Mouse (Mus musculus) lung, embryonic 15.5 days (tissue): ENCODE measurements around the gene Lin9. TPM values are rescaled to one million over a fixed set of nuclear protein-coding genes. Genes with fewer than 3 reads are reported as not detected.
A peak's percentile ranks its signal among the peaks of the same experiment; 100 is the strongest.
"Not testable (repeated sequence)": the region's sequence is repeated elsewhere in the genome, so short reads cannot be mapped to it uniquely, and the experiment has no call there.

Experiments
- ATAC-seq: fragments of 200-750 bp; cut with Nextera tagmentation; 2 replicates; pipeline ENCODE4 v1.8.0; 2017; ENCODE audit warnings: moderate number of reproducible peaks, borderline replicate concordance; ENCODE audit not compliant: low FRiP score, low TSS enrichment; ENCODE audit errors: extremely low read depth
- H3K27ac ChIP-seq: fragments of 300-500 bp; sonication (generic); 2 replicates; pipeline ENCODE4 v1.5.1; 2015; ENCODE audit warnings: moderate library complexity, mild to moderate bottlenecking, inconsistent platforms
- H3K27me3 ChIP-seq: fragments of 300-500 bp; sonication (generic); 2 replicates; pipeline ENCODE4 v1.6.1; 2015; ENCODE audit warnings: inconsistent platforms
- H3K36me3 ChIP-seq: fragments of 300-500 bp; sonication (generic); 2 replicates; pipeline ENCODE4 v1.6.1; 2015; ENCODE audit warnings: inconsistent platforms
- H3K4me1 ChIP-seq: fragments of 300-500 bp; sonication (generic); 2 replicates; pipeline ENCODE4 v1.6.1; 2015; ENCODE audit warnings: inconsistent platforms
- H3K4me2 ChIP-seq: fragments of 300-500 bp; sonication (generic); 2 replicates; pipeline ENCODE4 v1.6.1; 2015; ENCODE audit warnings: inconsistent platforms, mild to moderate bottlenecking, moderate library complexity
- H3K4me3 ChIP-seq: fragments of 300-500 bp; sonication (generic); 2 replicates; pipeline ENCODE4 v1.5.1; 2015; ENCODE audit warnings: mild to moderate bottlenecking, inconsistent platforms
- H3K9ac ChIP-seq: fragments of 300-500 bp; sonication (generic); 2 replicates; pipeline ENCODE4 v1.6.1; 2015; ENCODE audit warnings: inconsistent platforms
- H3K9me3 ChIP-seq: fragments of 300-500 bp; sonication (generic); 2 replicates; pipeline ENCODE4 v1.6.1; 2016; ENCODE audit warnings: inconsistent platforms
- WGBS: fragments of 180-500 bp; shearing (Covaris S2); methylation state at CpG from one replicate; pipeline ENCODE4 v1.1.7; 2015; 5-methylcytosine and 5-hydroxymethylcytosine counted together
- polyA plus RNA-seq: library from polyadenylated mRNA; unstranded; fragments of >200 nt; fragmentation: Nextera tagmentation; extraction: Ambion mirVana; gene quantifications from 2 replicates; pipeline ENCODE4 v1.2.1, GENCODE M21; 2015

Gene Lin9
- polyA plus RNA-seq, 1 experiment from 2014 or later: 21.4 TPM

DNA sequence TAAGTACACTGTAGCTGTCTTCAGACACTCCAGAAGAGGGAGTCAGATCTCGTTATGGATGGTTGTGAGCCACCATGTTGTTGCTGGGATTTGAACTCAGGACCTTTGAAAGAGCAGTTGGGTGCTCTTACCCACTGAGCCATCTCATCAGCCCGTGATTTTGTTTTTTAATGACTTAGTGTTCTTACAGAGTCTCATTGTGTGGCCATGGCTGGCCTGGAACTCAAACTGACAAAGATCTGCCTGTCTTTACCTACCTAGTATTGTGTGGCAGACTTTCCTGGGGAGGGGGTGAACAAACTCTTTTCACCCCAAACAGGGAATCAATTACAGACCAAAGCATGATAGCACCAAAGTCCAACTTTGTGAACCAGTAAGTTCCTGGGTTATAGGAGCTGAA is 3.2 kb upstream of the Lin9 start:
- not testable (repeated sequence) for H3K9ac ChIP-seq, ATAC-seq, H3K27me3 ChIP-seq, H3K36me3 ChIP-seq, H3K4me2 ChIP-seq, H3K27ac ChIP-seq, H3K9me3 ChIP-seq, H3K4me3 ChIP-seq
- peaks cover 21% of the 10 kb centered on the region for H3K4me1 ChIP-seq
- WGBS: 84% methylated on average over 2 of the region's 2 CpGs

DNA sequence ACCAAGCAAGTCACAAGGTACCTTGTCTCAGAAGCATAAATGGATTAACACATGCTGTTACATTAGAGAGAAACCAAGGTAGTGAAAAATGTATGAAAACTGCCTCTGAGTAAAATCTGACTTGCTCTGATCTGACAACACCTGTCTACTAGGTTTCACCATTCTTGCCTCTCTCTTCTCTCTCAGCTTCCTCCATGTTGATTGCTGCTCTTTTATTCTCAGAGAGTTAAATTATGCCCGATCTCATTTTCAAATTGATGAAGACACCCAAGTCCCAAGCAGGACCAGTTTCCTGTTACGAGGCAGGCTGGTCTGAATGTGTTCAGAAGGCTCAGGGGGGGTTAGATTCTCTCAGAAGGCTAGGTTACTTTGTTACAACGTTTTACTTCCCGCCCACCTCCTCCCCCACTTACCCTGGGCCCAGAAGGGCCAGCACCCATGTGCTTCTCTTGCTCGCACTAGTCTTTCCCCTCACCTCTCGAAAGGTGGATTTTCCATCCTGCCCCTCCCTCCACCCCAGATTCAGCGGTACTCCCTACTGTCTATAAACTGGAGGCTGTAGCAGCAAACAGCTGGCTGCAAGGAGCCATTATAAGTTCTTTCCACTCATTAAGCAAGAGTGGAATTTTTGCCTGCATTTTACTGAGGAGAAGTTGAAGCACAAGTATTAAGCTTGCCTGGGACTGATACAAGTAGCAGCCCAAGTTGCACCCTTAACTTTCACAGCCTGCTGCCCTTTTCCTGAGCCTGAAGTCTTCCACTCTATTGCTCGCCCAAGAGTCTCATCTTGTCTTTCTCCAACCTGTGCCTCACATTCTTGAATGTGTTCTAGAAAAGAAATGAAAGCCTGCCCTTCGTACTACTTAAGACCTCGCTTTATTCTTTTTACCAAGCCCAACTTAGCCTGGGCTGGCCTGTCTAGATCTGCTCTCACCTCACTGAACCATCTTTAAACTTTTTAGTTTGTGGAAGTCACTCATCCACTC is 1.2 kb upstream of the Lin9 start:
- no peaks in the 10 kb centered on the region for H3K9me3 ChIP-seq
- ATAC-seq: no peak
- H3K4me2 ChIP-seq: peak overlapping the region; percentile 82
- H3K4me1 ChIP-seq: peaks cover 26% of the 10 kb centered on the region
- WGBS: 44% methylated on average over 10 of the region's 10 CpGs
- H3K27ac ChIP-seq: peak overlapping the region; percentile 87; the same call in 1 of the 2 replicates
- no peaks in the 10 kb centered on the region for H3K27me3 ChIP-seq
- H3K4me3 ChIP-seq: peak overlapping the region; percentile 94
- peak overlapping the region; percentile 97 for H3K9ac ChIP-seq
- 0 out of 2 replicates have a peak, but pooled peaks cover 6% of the 10 kb centered on the region for H3K36me3 ChIP-seq

DNA sequence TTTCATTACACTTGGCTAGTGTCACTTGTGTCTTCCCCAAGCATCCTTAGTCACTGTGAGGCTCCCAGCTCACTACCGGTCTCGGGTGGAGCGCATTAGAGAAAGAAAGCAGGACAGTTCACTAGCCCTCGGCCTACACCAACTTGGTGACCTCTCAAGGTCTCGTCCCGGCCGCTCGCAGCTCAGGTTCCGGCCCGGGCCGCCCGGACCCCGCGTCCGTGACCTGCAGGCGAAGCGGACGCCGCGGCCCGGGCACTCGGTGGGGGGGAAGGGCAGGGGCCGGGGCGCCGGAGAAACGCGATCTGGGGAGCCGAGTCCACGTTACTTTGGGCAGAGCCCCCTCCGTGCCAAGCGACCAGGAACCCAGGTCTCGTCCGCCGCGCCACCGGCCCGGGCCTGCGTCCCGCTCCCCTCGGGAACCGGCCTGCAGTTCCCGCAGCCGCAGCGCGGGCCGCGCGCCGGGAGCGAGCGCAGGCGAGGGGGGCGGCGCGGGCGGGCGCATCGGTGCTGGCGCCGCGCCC is 285 bp upstream of the Lin9 start:
- peak overlapping the region; percentile 97 for H3K9ac ChIP-seq
- H3K4me2 ChIP-seq: peak overlapping the region; percentile 82
- H3K9me3 ChIP-seq: no peaks in the 10 kb centered on the region
- WGBS: under 1% methylated on average over 45 of the region's 61 CpGs
- peak; percentile 44 for ATAC-seq
- H3K4me1 ChIP-seq: peaks cover 26% of the 10 kb centered on the region
- peak overlapping the region; percentile 87 for H3K27ac ChIP-seq
- H3K4me3 ChIP-seq: peak overlapping the region; percentile 94
- 0 out of 2 replicates have a peak, but pooled peaks cover 6% of the 10 kb centered on the region for H3K36me3 ChIP-seq
- H3K27me3 ChIP-seq: no peaks in the 10 kb centered on the region

DNA sequence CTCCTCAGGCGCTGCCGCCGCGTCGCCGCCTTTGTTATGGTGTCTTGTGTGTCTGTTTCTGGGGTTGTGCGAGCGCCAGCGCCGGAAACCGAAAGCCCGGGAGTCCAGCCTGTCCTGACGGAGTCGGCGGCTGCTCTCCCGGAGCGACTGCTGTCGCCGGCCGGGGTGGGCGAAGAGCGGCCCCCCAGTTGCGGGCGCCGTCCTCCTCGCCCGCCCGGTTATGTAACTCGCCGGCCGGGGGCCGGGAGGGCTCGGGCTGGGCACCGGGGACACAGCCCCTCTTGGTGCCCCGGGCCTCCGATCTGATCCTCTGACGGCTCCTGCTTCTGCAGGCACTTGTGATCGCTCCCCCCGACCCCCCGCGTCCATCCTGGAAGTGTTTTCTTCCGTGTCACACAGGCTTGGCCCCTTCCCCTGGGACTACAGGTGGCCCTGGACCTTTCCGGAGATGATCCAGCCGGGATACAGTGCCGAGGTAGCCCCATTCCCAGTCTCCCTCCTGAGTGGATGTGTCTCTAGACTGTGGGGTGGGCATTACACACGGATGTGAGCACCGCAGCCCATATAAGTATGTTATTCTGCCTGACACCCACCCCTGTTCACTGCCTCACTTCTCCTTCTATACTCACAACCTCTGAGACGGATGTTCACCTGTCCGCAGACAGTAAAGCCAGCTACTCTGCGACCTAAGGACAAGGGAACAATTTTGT is 723 bp downstream of the Lin9 start:
- H3K4me1 ChIP-seq: peaks cover 26% of the 10 kb centered on the region
- 2% methylated on average over 49 of the region's 50 CpGs for WGBS
- H3K27ac ChIP-seq: peak overlapping the region; percentile 87
- peak overlapping the region; percentile 94 for H3K4me3 ChIP-seq
- H3K27me3 ChIP-seq: no peaks in the 10 kb centered on the region
- peak; percentile 62 for ATAC-seq
- peak overlapping the region; percentile 97 for H3K9ac ChIP-seq
- H3K4me2 ChIP-seq: peak overlapping the region; percentile 72
- 0 out of 2 replicates have a peak, but pooled peaks cover 6% of the 10 kb centered on the region for H3K36me3 ChIP-seq
- H3K9me3 ChIP-seq: no peaks in the 10 kb centered on the region

DNA sequence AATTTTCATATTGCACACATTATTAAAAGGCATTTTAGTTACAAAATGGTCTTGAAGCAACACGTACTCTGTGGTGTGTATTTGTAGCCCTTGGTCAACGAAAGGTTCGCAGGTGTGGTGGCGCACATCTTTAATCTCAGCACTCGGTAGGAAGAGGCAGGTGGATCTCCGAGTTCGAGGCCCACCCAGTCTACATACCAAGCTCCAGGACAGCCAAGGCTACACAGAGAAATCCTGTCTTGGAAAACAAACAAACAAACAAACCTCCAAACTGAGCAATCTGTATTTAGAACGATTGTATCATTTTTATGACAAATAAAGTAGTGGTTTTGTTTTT is 1.2 kb downstream of the Lin9 start:
- 0 out of 2 replicates have a peak, but pooled peaks cover 6% of the 10 kb centered on the region for H3K36me3 ChIP-seq
- H3K27me3 ChIP-seq: no peaks in the 10 kb centered on the region
- H3K4me3 ChIP-seq: peak overlapping the region; percentile 94
- 67% methylated on average over 8 of the region's 8 CpGs for WGBS
- H3K27ac ChIP-seq: no peak overlapping the region
- peak overlapping the region; percentile 97 for H3K9ac ChIP-seq
- ATAC-seq: no peak
- no peaks in the 10 kb centered on the region for H3K9me3 ChIP-seq
- H3K4me1 ChIP-seq: peaks cover 26% of the 10 kb centered on the region
- peak overlapping the region; percentile 72 for H3K4me2 ChIP-seq

DNA sequence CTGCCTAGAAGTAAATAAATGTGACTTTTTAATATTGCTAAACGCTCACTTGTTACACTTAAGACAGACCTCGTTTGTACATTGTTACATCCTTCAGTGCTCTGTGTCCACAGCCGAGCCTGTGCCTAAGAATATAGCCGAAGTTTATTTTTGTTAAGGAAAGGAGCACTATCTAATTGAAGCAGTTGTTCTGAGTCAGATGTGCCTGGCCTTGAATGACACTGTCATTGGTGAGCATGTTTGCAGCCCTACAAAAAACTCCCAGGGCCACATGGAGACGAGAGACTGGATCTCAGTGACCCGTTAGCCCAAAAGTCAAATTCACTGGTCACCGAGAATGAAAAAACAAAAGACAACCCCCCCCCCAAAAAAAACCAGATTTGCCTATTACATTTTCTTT is 50.3 kb downstream of the Lin9 start:
- H3K4me3 ChIP-seq: no peak overlapping the region
- H3K36me3 ChIP-seq: peaks cover 33% of the 10 kb centered on the region
- 72% methylated on average over 7 of the region's 7 CpGs for WGBS
- H3K27me3 ChIP-seq: peaks cover 21% of the 10 kb centered on the region
- no peak overlapping the region for H3K4me2 ChIP-seq
- H3K4me1 ChIP-seq: peaks cover under 1% of the 10 kb centered on the region; the same call in 1 of the 2 replicates
- no peak for ATAC-seq
- H3K9ac ChIP-seq: no peak overlapping the region
- no peak overlapping the region for H3K27ac ChIP-seq
- H3K9me3 ChIP-seq: no peaks in the 10 kb centered on the region

DNA sequence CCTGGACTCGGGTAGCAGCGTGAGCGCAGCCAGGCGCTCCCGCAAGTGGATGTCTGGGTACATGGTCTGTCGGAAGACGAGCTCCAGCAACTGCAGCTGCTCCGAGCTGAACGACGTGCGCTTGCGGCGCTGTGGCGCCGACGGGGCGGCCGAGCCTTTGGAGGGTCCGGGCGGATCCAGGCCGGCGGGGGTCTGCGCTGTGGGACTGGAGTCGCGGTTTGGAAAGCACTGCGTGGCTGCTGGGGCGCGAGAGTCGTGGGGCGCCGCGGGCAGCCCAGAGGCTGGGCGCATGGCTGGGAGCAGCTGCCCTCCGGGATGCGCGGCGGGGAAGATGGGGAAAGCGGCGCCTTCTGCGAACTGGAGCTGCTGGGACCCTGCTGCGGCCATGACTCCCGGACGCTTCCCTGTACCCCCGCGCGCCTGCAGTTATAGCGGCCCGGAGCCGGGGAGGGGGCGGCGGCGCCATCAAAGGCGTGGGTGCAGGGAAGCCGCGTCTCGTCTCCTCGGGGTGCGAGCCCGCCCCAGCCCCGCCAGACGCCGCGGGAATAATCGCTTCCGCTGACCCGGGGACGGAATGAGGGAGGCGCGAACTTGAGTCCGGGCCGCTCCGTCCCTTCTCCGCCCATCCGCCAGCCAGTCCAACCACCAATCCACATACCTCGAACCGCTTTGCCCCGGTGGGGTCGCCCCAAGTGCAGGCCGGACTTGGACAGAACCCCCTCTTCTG is 55.8 kb downstream of the Lin9 start, which contains the start of gene Mixl1:
TSS of gene Mixl1 (minus strand) at position 409 of the 727 bp plus-strand sequence.
- ATAC-seq: peak; percentile 35; the same call in 1 of the 2 replicates
- WGBS: under 1% methylated on average over 79 of the region's 79 CpGs
- peaks cover 3% of the 10 kb centered on the region; the same call in 1 of the 2 replicates for H3K36me3 ChIP-seq
- H3K9me3 ChIP-seq: no peaks in the 10 kb centered on the region
- no peak within 1 kb of the TSS for H3K27ac ChIP-seq
- peak within 1 kb of the TSS; percentile 74 for H3K4me2 ChIP-seq
- no peak within 1 kb of the TSS for H3K9ac ChIP-seq
- H3K4me3 ChIP-seq: peak within 1 kb of the TSS; percentile 44
- peaks cover 51% of the 10 kb centered on the region for H3K27me3 ChIP-seq
- H3K4me1 ChIP-seq: peaks cover 11% of the 10 kb centered on the region; the same call in 1 of the 2 replicates

DNA sequence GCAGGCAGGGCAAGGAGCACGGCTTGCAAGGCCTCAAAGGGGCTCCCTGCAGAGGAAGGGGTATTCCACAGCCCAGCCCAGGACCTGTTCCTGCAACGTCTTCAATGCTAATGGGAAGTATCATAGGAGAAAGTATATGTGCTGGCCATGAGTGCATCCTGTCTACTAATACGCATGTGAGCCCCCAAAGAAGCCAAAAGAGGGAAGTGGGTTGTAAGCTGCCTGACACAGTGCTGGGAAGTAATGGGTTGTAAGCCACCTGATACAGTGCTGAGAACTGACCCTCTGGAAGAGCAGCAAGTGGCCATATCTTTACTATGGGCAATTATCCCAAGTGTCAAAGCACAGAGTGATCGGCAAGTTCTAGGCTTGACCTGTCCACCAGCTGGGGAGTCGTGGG is 57.1 kb downstream of the Lin9 start:
- no peak for ATAC-seq
- 62% methylated on average over 5 of the region's 5 CpGs for WGBS
- Histone ChIP-seq H3K4me2 (no peak overlapping the region), H3K9me3 (no peaks in the 10 kb centered on the region), H3K4me3 (no peak overlapping the region), H3K27me3 (peaks cover 51% of the 10 kb centered on the region), H3K9ac (no peak overlapping the region), H3K27ac (no peak overlapping the region), H3K36me3 (no peaks in the 10 kb centered on the region), H3K4me1 (peaks cover 13% of the 10 kb centered on the region; the same call in 1 of the 2 replicates)

DNA sequence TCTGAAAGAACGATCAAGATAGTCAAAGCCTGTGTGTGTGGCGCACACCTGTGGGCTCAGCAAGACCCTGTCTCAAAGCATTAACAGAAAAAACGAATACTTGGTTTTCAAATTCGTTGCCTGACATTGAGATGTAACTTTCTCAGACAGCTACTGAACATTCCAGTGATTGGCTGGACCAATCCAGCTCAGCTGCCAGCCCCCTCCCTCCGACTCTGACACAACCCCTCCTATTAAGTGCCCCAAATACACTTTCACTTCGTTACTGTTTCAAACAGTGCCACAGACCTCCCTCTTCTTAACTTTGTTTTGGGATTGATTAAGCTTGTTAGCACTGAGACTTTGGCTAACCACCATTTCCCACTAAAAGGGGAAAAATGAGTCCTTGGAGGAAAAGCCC is 62.5 kb downstream of the Lin9 start:
- H3K27ac ChIP-seq: no peak overlapping the region
- no peak for ATAC-seq
- WGBS: 29% methylated on average over 6 of the region's 6 CpGs
- peaks cover 9% of the 10 kb centered on the region for H3K27me3 ChIP-seq
- no peaks in the 10 kb centered on the region for H3K9me3 ChIP-seq
- no peak overlapping the region; the same call in 1 of the 2 replicates for H3K9ac ChIP-seq
- peak overlapping the region; percentile 43 for H3K4me2 ChIP-seq
- H3K4me3 ChIP-seq: peak overlapping the region; percentile 24
- H3K4me1 ChIP-seq: 0 out of 2 replicates have a peak, but pooled peaks cover 3% of the 10 kb centered on the region
- no peaks in the 10 kb centered on the region for H3K36me3 ChIP-seq

DNA sequence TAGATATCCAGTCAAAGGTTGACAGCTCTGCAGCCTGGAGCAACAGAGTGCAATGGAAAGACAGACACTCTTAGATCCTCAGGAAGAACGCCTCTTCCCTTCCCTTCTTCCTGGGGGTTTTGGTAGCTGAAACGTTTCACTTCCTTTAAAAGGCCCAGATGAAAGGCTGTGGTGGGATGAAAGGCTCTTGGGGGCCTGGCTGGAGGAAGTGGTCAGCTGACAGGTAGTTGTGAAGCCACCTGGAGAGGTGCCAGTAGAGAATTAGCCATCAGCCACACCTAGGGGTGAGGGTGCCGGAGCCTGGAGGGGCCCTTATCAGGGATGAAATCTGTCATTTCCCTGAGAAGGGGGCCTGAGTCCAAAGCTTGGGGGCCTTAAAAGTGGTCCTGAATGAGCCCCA is 66.4 kb downstream of the Lin9 start:
- 32% methylated on average over 3 of the region's 3 CpGs for WGBS
- Histone ChIP-seq H3K4me2 (no peak overlapping the region), H3K27me3 (no peaks in the 10 kb centered on the region), H3K9ac (no peak overlapping the region), H3K27ac (no peak overlapping the region), H3K4me3 (no peak overlapping the region), H3K36me3 (no peaks in the 10 kb centered on the region), H3K9me3 (no peaks in the 10 kb centered on the region), H3K4me1 (0 out of 2 replicates have a peak, but pooled peaks cover 9% of the 10 kb centered on the region)
- ATAC-seq: no peak

DNA sequence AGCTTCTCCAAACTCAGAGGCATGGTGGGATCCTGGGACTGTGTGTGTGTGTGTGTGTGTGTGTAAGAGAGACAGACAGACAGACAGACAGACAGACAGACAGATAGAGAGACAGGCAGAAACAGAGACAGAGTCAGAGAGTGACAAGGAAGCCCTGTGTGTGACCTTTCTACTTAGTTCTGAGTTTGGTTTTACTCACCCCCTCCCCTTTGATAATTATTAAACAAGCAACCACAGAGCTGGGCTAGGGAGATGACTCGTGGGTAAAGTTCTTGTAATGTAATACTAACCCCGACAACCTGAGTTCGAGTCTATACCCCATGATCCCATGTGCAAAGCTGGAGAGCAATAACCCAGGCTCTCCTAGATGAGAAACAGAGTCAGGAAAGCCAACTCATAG is 66.9 kb downstream of the Lin9 start:
- 53% methylated on average over 3 of the region's 3 CpGs for WGBS
- 0 out of 2 replicates have a peak, but pooled peaks cover 6% of the 10 kb centered on the region for H3K4me1 ChIP-seq
- no peak overlapping the region for H3K9ac ChIP-seq
- no peaks in the 10 kb centered on the region for H3K27me3 ChIP-seq
- H3K4me2 ChIP-seq: no peak overlapping the region
- H3K4me3 ChIP-seq: no peak overlapping the region
- no peaks in the 10 kb centered on the region for H3K36me3 ChIP-seq
- H3K9me3 ChIP-seq: no peaks in the 10 kb centered on the region
- ATAC-seq: no peak
- H3K27ac ChIP-seq: no peak overlapping the region
